Mouse (Mus musculus) heart, postnatal 14 days (tissue): ENCODE measurements around the gene Olfr1121. TPM values are rescaled to one million over a fixed set of nuclear protein-coding genes. Genes with fewer than 3 reads are reported as not detected.
"Not testable (repeated sequence)": the region's sequence is repeated elsewhere in the genome, so short reads cannot be mapped to it uniquely, and the experiment has no call there.

Source experiments
- DNase-seq, 2 experiments: peaks; one replicate each; pipeline ENCODE4 v3.0.0; 2021 to 2022
- intact Hi-C: fragments of 180-260 bp; cut with DNase I; formaldehyde crosslinking; loops from one replicate; pipeline ENCODE4 v1.15.1; 2025
- long read RNA-seq, 2 experiments: library from polyadenylated mRNA; stranded (forward); transcript quantifications; one replicate each; pipeline ENCODE4 v2.0.0; 2021
- total RNA-seq, 2 experiments: library from RNA; stranded (reverse); gene quantifications; 2 replicates each; pipeline ENCODE4 v1.2.3; 2021

Gene Olfr1121
- not detected for total RNA-seq
- long read RNA-seq, experiment 1, result 0 reads
- long read RNA-seq, experiment 2, result 0 reads

GRCm38 (mm10) chr2:87369595-87369994, at the start of gene Olfr1121:
Gene Olfr1121 (plus strand): TSS chr2:87369895.
- DNase-seq, result no peak
- intact Hi-C loops, result no loop called here

GRCm38 (mm10) chr2:87354515-87354914, 15.2 kb upstream of the Olfr1121 start, which contains the start of gene Olfr1120:
Gene Olfr1120 (plus strand): TSS chr2:87354815.
- intact Hi-C loops, result no loop called here

GRCm38 (mm10) chr2:87360121-87360520, 9.6 kb upstream of the Olfr1121 start:
- DNase-seq, intact Hi-C loops: not testable (repeated sequence)

More at GRCm38 (mm10) chr2:87354515-87354914, 15.2 kb upstream of the Olfr1121 start, which contains the start of gene Olfr1120:
- DNase-seq, result no peak

GRCm38 (mm10) chr2:87371726-87372125, 2.0 kb downstream of the Olfr1121 start:
- no peak for DNase-seq
- intact Hi-C loops, result no loop called here

GRCm38 (mm10) chr2:87383935-87384334, 14.2 kb downstream of the Olfr1121 start:
- DNase-seq, result no peak
- intact Hi-C loops, result no loop called here

GRCm38 (mm10) chr2:87385549-87385948, 15.9 kb downstream of the Olfr1121 start, which contains the start of gene Olfr1122:
Gene Olfr1122 (plus strand): TSS chr2:87385849.
- intact Hi-C loops, result no loop called here
- DNase-seq, result no peak

- intact Hi-C loops, DNase-seq: not testable (repeated sequence)
Observed at GRCm38 (mm10) chr2:87393605-87394004, 23.9 kb downstream of the Olfr1121 start.

- intact Hi-C loops, DNase-seq: not testable (repeated sequence)
Observed at GRCm38 (mm10) chr2:87394686-87395085, 25.0 kb downstream of the Olfr1121 start.

- no peak for DNase-seq
- intact Hi-C loops, result no loop called here
Observed at GRCm38 (mm10) chr2:87416335-87416734, 46.6 kb downstream of the Olfr1121 start, which contains the start of gene Olfr1123. Gene Olfr1123 (plus strand): TSS chr2:87416635.

Other genes starting within 250 kb of the Olfr1121 start
- gene Olfr1110, start 229.6 kb upstream of the Olfr1121 start, total RNA-seq, result not detected
- gene Olfr1111, start 217.3 kb upstream of the Olfr1121 start, total RNA-seq, result not detected
- not detected for gene Olfr1112, start 182.1 kb upstream of the Olfr1121 start, total RNA-seq
- gene Olfr1113, start 160.9 kb upstream of the Olfr1121 start, total RNA-seq, result not detected
- not detected for gene Olfr1115, start 121.9 kb upstream of the Olfr1121 start, total RNA-seq
- not detected for gene Olfr1116, start 102.4 kb upstream of the Olfr1121 start, total RNA-seq
- gene Olfr1118, start 62.3 kb upstream of the Olfr1121 start, total RNA-seq, result not detected
- gene Olfr1120, start 15.1 kb upstream of the Olfr1121 start, total RNA-seq, result not detected
- not detected for gene Olfr1122, start 16.0 kb downstream of the Olfr1121 start, total RNA-seq
- gene Olfr1123, start 46.7 kb downstream of the Olfr1121 start, total RNA-seq, result not detected
- gene Olfr1124, start 60.4 kb downstream of the Olfr1121 start, total RNA-seq, result not detected
- not detected for gene Olfr1126, start 84.1 kb downstream of the Olfr1121 start, total RNA-seq
- not detected for gene Pramel7, start 127.2 kb downstream of the Olfr1121 start, total RNA-seq
- not detected for gene Pramel6, start 136.7 kb downstream of the Olfr1121 start, total RNA-seq
- gene Olfr153, start 161.9 kb downstream of the Olfr1121 start, total RNA-seq, result not detected
- gene Olfr1128, start 175.6 kb downstream of the Olfr1121 start, total RNA-seq, result not detected
- not detected for gene Olfr1129, start 204.0 kb downstream of the Olfr1121 start, total RNA-seq
- not detected for gene Olfr1130, start 236.3 kb downstream of the Olfr1121 start, total RNA-seq